Mouse (Mus musculus): ENCODE measurements around the gene Alad. TPM values are rescaled to one million over a fixed set of nuclear protein-coding genes. Genes with fewer than 3 reads are reported as not detected.
A peak's percentile ranks its signal among the peaks of the same experiment; 100 is the strongest.

Gene Alad
- polyA plus RNA-seq, 1 experiment from 2014 or later: 74.1 TPM

- H3K9me3 ChIP-seq: no peaks in the 10 kb centered on the region
- WGBS: 87% methylated on average over 6 of the region's 6 CpGs
- no peak overlapping the region for H3K4me2 ChIP-seq
- H3K36me3 ChIP-seq (replicated peaks): no peaks in the 10 kb centered on the region
- no peaks in the 10 kb centered on the region for H3K27me3 ChIP-seq
- H3K27ac ChIP-seq: no peak overlapping the region
- no peaks in the 10 kb centered on the region; the same call in 1 of the 2 replicates for H3K4me1 ChIP-seq
- H3K9ac ChIP-seq: no peak overlapping the region
- no peak for ATAC-seq (ENCODE audit: low FRiP score)
- H3K4me3 ChIP-seq (replicated peaks): no peak overlapping the region
Observed at GRCm38 (mm10) chr4:62533729-62534128, 14.0 kb upstream of the Alad start.

- no peaks in the 10 kb centered on the region for H3K9me3 ChIP-seq
- no peak overlapping the region for H3K4me2 ChIP-seq
- H3K4me1 ChIP-seq: peaks cover 11% of the 10 kb centered on the region
- no peaks in the 10 kb centered on the region for H3K27me3 ChIP-seq
- no peak overlapping the region for H3K4me3 ChIP-seq (replicated peaks)
- no peak overlapping the region for H3K9ac ChIP-seq
- no peak overlapping the region for H3K27ac ChIP-seq
- H3K36me3 ChIP-seq (replicated peaks): peaks cover 9% of the 10 kb centered on the region
- no peak for ATAC-seq (ENCODE audit: low FRiP score)
- 85% methylated on average over 4 of the region's 4 CpGs for WGBS
Observed at GRCm38 (mm10) chr4:62527655-62528054, 7.9 kb upstream of the Alad start.

GRCm38 (mm10) chr4:62526256-62526655 lies 6.5 kb upstream of the Alad start:
- WGBS: 59% methylated on average over 2 of the region's 2 CpGs
- Histone ChIP-seq H3K4me3 (replicated peaks) (no peak overlapping the region), H3K27ac (no peak overlapping the region), H3K9me3 (no peaks in the 10 kb centered on the region), H3K36me3 (replicated peaks) (peaks cover 14% of the 10 kb centered on the region), H3K9ac (no peak overlapping the region), H3K4me1 (peaks cover 11% of the 10 kb centered on the region), H3K4me2 (no peak overlapping the region), H3K27me3 (no peaks in the 10 kb centered on the region)
- ATAC-seq (ENCODE audit: low FRiP score): no peak

GRCm38 (mm10) chr4:62525489-62525811 lies 5.7 kb upstream of the Alad start:
- Histone ChIP-seq H3K27ac (no peak overlapping the region), H3K4me1 (peaks cover 13% of the 10 kb centered on the region), H3K9ac (no peak overlapping the region), H3K4me2 (peak overlapping the region; percentile 88), H3K36me3 (replicated peaks) (peaks cover 14% of the 10 kb centered on the region), H3K4me3 (replicated peaks) (peak overlapping the region; percentile 81), H3K9me3 (no peaks in the 10 kb centered on the region), H3K27me3 (no peaks in the 10 kb centered on the region)
- WGBS: 2% methylated on average over 10 of the region's 10 CpGs
- ATAC-seq (ENCODE audit: low FRiP score): no peak

- ATAC-seq (ENCODE audit: low FRiP score): peak; percentile 98
- WGBS: under 1% methylated on average over 59 of the region's 59 CpGs
Observed at GRCm38 (mm10) chr4:62524651-62525488, 5.2 kb upstream of the Alad start, which contains the start of the genes Pole3 and 4933430I17Rik. TSS of gene Pole3 (minus strand) at chr4:62525068. TSS of gene 4933430I17Rik (plus strand) at chr4:62525369.

GRCm38 (mm10) chr4:62520892-62521400 lies 1.2 kb upstream of the Alad start:
- H3K36me3 ChIP-seq (replicated peaks): peaks cover 14% of the 10 kb centered on the region
- no peak overlapping the region for H3K4me2 ChIP-seq
- H3K9me3 ChIP-seq: no peaks in the 10 kb centered on the region
- ATAC-seq (ENCODE audit: low FRiP score): no peak
- H3K4me3 ChIP-seq (replicated peaks): no peak overlapping the region
- peaks cover 37% of the 10 kb centered on the region for H3K4me1 ChIP-seq
- WGBS: 91% methylated on average over 2 of the region's 2 CpGs
- no peaks in the 10 kb centered on the region for H3K27me3 ChIP-seq
- no peak overlapping the region for H3K27ac ChIP-seq
- H3K9ac ChIP-seq: no peak overlapping the region

More at GRCm38 (mm10) chr4:62524651-62525488, 5.2 kb upstream of the Alad start, which contains the start of the genes Pole3 and 4933430I17Rik:
- no peaks in the 10 kb centered on the region for H3K27me3 ChIP-seq
- H3K4me3 ChIP-seq (replicated peaks): peak within 1 kb of the TSS; percentile 81
- peak within 1 kb of the TSS; percentile 93 for H3K27ac ChIP-seq
- H3K4me1 ChIP-seq: peaks cover 18% of the 10 kb centered on the region
- H3K36me3 ChIP-seq (replicated peaks): peaks cover 14% of the 10 kb centered on the region
- peak within 1 kb of the TSS; percentile 88 for H3K4me2 ChIP-seq
- H3K9ac ChIP-seq: peak within 1 kb of the TSS; percentile 77
- H3K9me3 ChIP-seq: no peaks in the 10 kb centered on the region

GRCm38 (mm10) chr4:62519122-62519848 lies 433 bp downstream of the Alad start:
- WGBS: 3% methylated on average over 26 of the region's 26 CpGs
- peak; percentile 80 for ATAC-seq (ENCODE audit: low FRiP score)

GRCm38 (mm10) chr4:62518416-62519121 lies 1.1 kb downstream of the Alad start:
- Histone ChIP-seq H3K4me3 (replicated peaks) (peak overlapping the region; percentile 76), H3K9me3 (no peaks in the 10 kb centered on the region), H3K36me3 (replicated peaks) (peaks cover 17% of the 10 kb centered on the region), H3K27ac (no peak overlapping the region), H3K4me2 (peak overlapping the region; percentile 75), H3K9ac (peak overlapping the region; percentile 75), H3K27me3 (no peaks in the 10 kb centered on the region), H3K4me1 (peaks cover 27% of the 10 kb centered on the region)
- WGBS: 52% methylated on average over 13 of the region's 13 CpGs
- no peak for ATAC-seq (ENCODE audit: low FRiP score)

More at GRCm38 (mm10) chr4:62519122-62519848, 433 bp downstream of the Alad start:
- H3K27ac ChIP-seq: peak overlapping the region; percentile 79
- peak overlapping the region; percentile 76 for H3K4me3 ChIP-seq (replicated peaks)
- no peaks in the 10 kb centered on the region for H3K27me3 ChIP-seq
- peaks cover 34% of the 10 kb centered on the region for H3K4me1 ChIP-seq
- H3K9ac ChIP-seq: peak overlapping the region; percentile 75
- peaks cover 14% of the 10 kb centered on the region for H3K36me3 ChIP-seq (replicated peaks)
- no peaks in the 10 kb centered on the region for H3K9me3 ChIP-seq
- peak overlapping the region; percentile 75 for H3K4me2 ChIP-seq

- H3K4me3 ChIP-seq (replicated peaks): no peak overlapping the region
- no peak overlapping the region for H3K27ac ChIP-seq
- peak overlapping the region; percentile 75; the same call in 1 of the 2 replicates for H3K4me2 ChIP-seq
- 84% methylated on average over 10 of the region's 10 CpGs for WGBS
- ATAC-seq (ENCODE audit: low FRiP score): no peak
- H3K36me3 ChIP-seq (replicated peaks): peaks cover 16% of the 10 kb centered on the region
- H3K9me3 ChIP-seq: no peaks in the 10 kb centered on the region
- H3K9ac ChIP-seq: no peak overlapping the region
- H3K27me3 ChIP-seq: no peaks in the 10 kb centered on the region
- peaks cover 26% of the 10 kb centered on the region for H3K4me1 ChIP-seq
Observed at GRCm38 (mm10) chr4:62517538-62518415, 1.9 kb downstream of the Alad start.

- H3K27me3 ChIP-seq: no peaks in the 10 kb centered on the region
- H3K4me2 ChIP-seq: no peak overlapping the region
- no peak overlapping the region for H3K27ac ChIP-seq
- peaks cover 18% of the 10 kb centered on the region for H3K36me3 ChIP-seq (replicated peaks)
- H3K4me3 ChIP-seq (replicated peaks): no peak overlapping the region
- no peak overlapping the region for H3K9ac ChIP-seq
- H3K4me1 ChIP-seq: peaks cover 26% of the 10 kb centered on the region
- no peaks in the 10 kb centered on the region for H3K9me3 ChIP-seq
- WGBS: 87% methylated on average over 8 of the region's 8 CpGs
- no peak for ATAC-seq (ENCODE audit: low FRiP score)
Observed at GRCm38 (mm10) chr4:62517046-62517445, 2.7 kb downstream of the Alad start.

GRCm38 (mm10) chr4:62516579-62516978 lies 3.1 kb downstream of the Alad start:
- WGBS: 89% methylated on average over 1 of the region's 1 CpGs

More at GRCm38 (mm10) chr4:62516579-62516978, 3.1 kb downstream of the Alad start:
- no peak for ATAC-seq (ENCODE audit: low FRiP score)
- Histone ChIP-seq H3K36me3 (replicated peaks) (peaks cover 22% of the 10 kb centered on the region), H3K27me3 (no peaks in the 10 kb centered on the region), H3K4me2 (no peak overlapping the region), H3K9me3 (no peaks in the 10 kb centered on the region), H3K4me1 (peaks cover 26% of the 10 kb centered on the region), H3K27ac (no peak overlapping the region), H3K9ac (no peak overlapping the region), H3K4me3 (replicated peaks) (no peak overlapping the region)

Measured in forebrain, embryonic 12.5 days (tissue).